In the genomic region with DNA sequence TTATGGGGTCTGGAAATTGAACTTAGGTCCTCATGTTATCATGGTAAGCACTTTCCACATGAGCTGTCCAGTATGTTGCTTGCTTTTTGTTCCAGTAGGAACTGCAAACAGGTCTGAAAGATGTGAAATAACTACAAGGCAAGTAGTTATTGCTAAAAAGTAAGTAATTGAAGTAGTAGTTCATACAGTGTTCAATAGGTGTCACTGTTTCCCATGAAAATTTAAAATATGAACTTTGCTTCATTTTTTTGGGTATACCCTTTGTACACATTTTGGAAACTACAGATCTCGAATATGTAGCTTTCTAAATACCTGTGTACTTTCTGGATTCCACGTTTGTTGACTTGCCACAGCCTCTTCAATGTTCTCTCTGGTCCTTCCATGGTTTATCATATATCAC, we compare ENCODE assay signal across 14 mouse cellular contexts. TPM values are rescaled to one million over a fixed set of nuclear protein-coding genes. Genes with fewer than 3 reads are reported as not detected.
A peak's percentile ranks its signal among the peaks of the same experiment; 100 is the strongest.
DNase-seq lines count a peak whose midpoint lies in the region; ATAC-seq and TF ChIP-seq lines count a peak whose summit lies in the region.
"Had no signal": no experiment of that assay in that cellular context is flagged by ENCODE, and none has a peak within 500 bp of the region (broad histone marks: within the 10 kb centered on the region; RNA-seq: fewer than 3 reads in every experiment).

No protein-coding gene starts in this region.

- no peaks in the 10 kb centered on the region for H3K36me3 ChIP-seq in kidney, postnatal 0 days (ENCODE audit: insufficient read depth, low read length)
- H3K36me3 ChIP-seq in kidney, adult 2 months (ENCODE audit: control insufficient read depth, insufficient read depth, low read length) = no peaks in the 10 kb centered on the region
- H3K36me3 ChIP-seq: hindbrain, embryonic 15.5 days; limb, embryonic 13.5 days had no signal

- no peaks in the 10 kb centered on the region for H3K4me1 ChIP-seq in kidney, postnatal 0 days (replicated peaks; ENCODE audit: insufficient read depth, low read length)
- no peaks in the 10 kb centered on the region for H3K4me1 ChIP-seq in kidney, adult 2 months (ENCODE audit: control insufficient read depth, insufficient read depth, low read length)
- H3K4me1 ChIP-seq: hindbrain, embryonic 15.5 days; limb, embryonic 13.5 days had no signal

- TF ChIP-seq POLR2A in kidney, adult 2 months (IDR thresholded peaks at IDR 0.05; ENCODE audit: low read depth, low read length) = no peak

- peak; percentile 9 for DNase-seq in kidney, postnatal 0 days (ENCODE audit: low spot score)
- no peak for DNase-seq in kidney, adult 2 months
- peak; percentile 21 for DNase-seq in thymus, postnatal 0 days (ENCODE audit: low spot score)
- no peak for DNase-seq in thymus, adult 18-20 months
- peak; percentile 13 for DNase-seq in c-Kit-positive CD71-positive TER-119-negative erythroid progenitor cells, embryonic 14.5 days (ENCODE audit: low read depth)
- no peak for DNase-seq in left cerebral cortex, adult 11 months (ENCODE audit: low spot score)
- DNase-seq: adrenal gland, adult 2 months; cerebellum, postnatal 36 days; kidney, postnatal 14 days; right cerebral cortex, postnatal 4 days had no signal

- H3K27me3 ChIP-seq in kidney, postnatal 0 days (ENCODE audit: insufficient read depth, low read length) = no peaks in the 10 kb centered on the region
- H3K27me3 ChIP-seq in kidney, adult 2 months (replicated peaks; ENCODE audit: control insufficient read depth, insufficient read depth, low read length) = no peaks in the 10 kb centered on the region
- H3K27me3 ChIP-seq: hindbrain, embryonic 15.5 days; limb, embryonic 13.5 days had no signal

- H3K9me3 ChIP-seq in kidney, postnatal 0 days (replicated peaks; ENCODE audit: low read length) = no peaks in the 10 kb centered on the region
- H3K9me3 ChIP-seq: hindbrain, embryonic 15.5 days; limb, embryonic 13.5 days had no signal

- peak; percentile 32; the same call in 1 of the 2 replicates for TF ChIP-seq CTCF in kidney, postnatal 0 days (IDR thresholded peaks at IDR 0.05; ENCODE audit: low read depth)
- no peak for TF ChIP-seq CTCF in kidney, adult 2 months (conservative IDR thresholded peaks at IDR 0.05; ENCODE audit: insufficient read depth, insufficient read length, low read depth, low read length)

- no peak overlapping the region for H3K9ac ChIP-seq in kidney, postnatal 0 days (ENCODE audit: low read depth, low read length)
- H3K9ac ChIP-seq: hindbrain, embryonic 15.5 days; limb, embryonic 13.5 days had no signal

- no peak overlapping the region for H3K27ac ChIP-seq in kidney, postnatal 0 days
- H3K27ac ChIP-seq in kidney, adult 2 months (ENCODE audit: insufficient read depth, low read depth, low read length) = no peak overlapping the region
- H3K27ac ChIP-seq: hindbrain, embryonic 15.5 days; limb, embryonic 13.5 days; macrophage had no signal

- WGBS in kidney, postnatal 0 days = 68% methylated on average over 2 of the region's 2 CpGs
- WGBS in kidney, adult 2 months = 58% methylated on average over 2 of the region's 2 CpGs

- H3K4me2 ChIP-seq in kidney, postnatal 0 days (ENCODE audit: low read length) = no peak overlapping the region
- H3K4me2 ChIP-seq: hindbrain, embryonic 15.5 days; limb, embryonic 13.5 days had no signal

- no peak overlapping the region for H3K4me3 ChIP-seq in kidney, postnatal 0 days (replicated peaks; ENCODE audit: low read depth, low read length)
- no peak overlapping the region for H3K4me3 ChIP-seq in kidney, adult 2 months (ENCODE audit: insufficient read depth, low read depth, low read length)
- H3K4me3 ChIP-seq: hindbrain, embryonic 15.5 days; limb, embryonic 13.5 days had no signal

- ATAC-seq in kidney, postnatal 0 days (replicated peaks; ENCODE audit: low FRiP score, low read depth) = no peak
- no peak for ATAC-seq in erythroblast, adult 5-6 weeks (replicated peaks; ENCODE audit: low FRiP score, poor library complexity, severe bottlenecking)

RNA-seq across cellular contexts. Expression of gene Mipol1, which starts 28.3 kb away (rescaled TPM):
- polyA plus RNA-seq in kidney, postnatal 0 days (2015; fragmentation: Nextera tagmentation; extraction: Ambion mirVana) = 12.5 and 13.1 TPM in 2 replicates
- 1.5 and 1.7 TPM in 2 replicates for polyA plus RNA-seq in kidney, adult 2 months (2012; rRNA removed)
- polyA plus RNA-seq in thymus, postnatal 0 days (2015; fragmentation: Nextera tagmentation; extraction: Ambion mirVana) = 7.4 and 8.3 TPM in 2 replicates
- total RNA-seq in erythroblast, adult 5-6 weeks (2015; ENCODE audit: low replicate concordance) = 0.63 TPM in 1 of 2 replicates, not detected in the other
- 0.60 and 0.98 TPM in 2 replicates for total RNA-seq in erythroblast, adult 5-6 weeks (2017; ENCODE audit: low replicate concordance)

RNA-seq across cellular contexts. Expression of gene Prps1l3, which starts 28.4 kb away (rescaled TPM):
- polyA plus RNA-seq in kidney, postnatal 0 days (2015; fragmentation: Nextera tagmentation; extraction: Ambion mirVana) = 46.6 and 53.9 TPM in 2 replicates
- 12.5 and 15.0 TPM in 2 replicates for polyA plus RNA-seq in kidney, adult 2 months (2012; rRNA removed)
- 64.7 and 72.1 TPM in 2 replicates for polyA plus RNA-seq in thymus, postnatal 0 days (2015; fragmentation: Nextera tagmentation; extraction: Ambion mirVana)
- 10.6 and 15.9 TPM in 2 replicates for total RNA-seq in erythroblast, adult 5-6 weeks (2015; ENCODE audit: low replicate concordance)
- total RNA-seq in erythroblast, adult 5-6 weeks (2017; ENCODE audit: low replicate concordance) = 16.3 and 20.1 TPM in 2 replicates

Comparison
In these comparisons a context has a peak if more than half of its experiments do, and no peak if none do; other contexts are left out.
1. DNase-seq: peak in kidney, postnatal 0 days (single experiment), thymus, postnatal 0 days (single experiment) and c-Kit-positive CD71-positive TER-119-negative erythroid progenitor cells, embryonic 14.5 days (single experiment); none in kidney, adult 2 months (single experiment), thymus, adult 18-20 months (0 of 2) and left cerebral cortex, adult 11 months (single experiment).